Mouse (Mus musculus) stomach, embryonic 14.5 days (tissue): ENCODE measurements at regions not wholly inside any gene's neighbourhood (a gene's known extent, or its start where the extent isn't known, plus 50 kb on each side); places are given as distances from the start of the nearest gene placed in this dataset.
"Not testable (repeated sequence)": the region's sequence is repeated elsewhere in the genome, so short reads cannot be mapped to it uniquely, and the experiment has no call there.

ENCODE experiments used
- ATAC-seq: fragments of 200-750 bp; cut with Nextera tagmentation; 2 replicates; pipeline ENCODE4 v1.8.0; 2017; ENCODE audit warnings: low read depth, moderate TSS enrichment; ENCODE audit not compliant: insufficient number of reproducible peaks, insufficient read depth, low FRiP score
- H3K27ac ChIP-seq: fragments of 300-500 bp; sonication (generic); 2 replicates; pipeline ENCODE4 v1.5.1; 2014; ENCODE audit warnings: mild to moderate bottlenecking, low read length, moderate library complexity, mixed read lengths
- H3K27me3 ChIP-seq: fragments of 300-500 bp; sonication (generic); 2 replicates; pipeline ENCODE4 v1.6.1; 2014; ENCODE audit warnings: low read length, control low read depth, mixed read lengths; ENCODE audit not compliant: control insufficient read depth, insufficient read depth
- H3K36me3 ChIP-seq: fragments of 300-500 bp; sonication (generic); 2 replicates; pipeline ENCODE4 v1.6.1; 2014; ENCODE audit warnings: mild to moderate bottlenecking, control low read depth, low read length, moderate library complexity, mixed read lengths; ENCODE audit not compliant: control insufficient read depth, insufficient read depth
- H3K4me1 ChIP-seq: fragments of 300-500 bp; sonication (generic); 2 replicates; pipeline ENCODE4 v1.6.1; 2014; ENCODE audit warnings: low read length, control low read depth, mixed read lengths; ENCODE audit not compliant: control insufficient read depth, insufficient read depth
- H3K4me2 ChIP-seq: fragments of 300-500 bp; sonication (generic); replicated peaks from 2 replicates; pipeline ENCODE4 v1.6.1; 2014; ENCODE audit warnings: low read depth, low read length, control low read depth
- H3K4me3 ChIP-seq: fragments of 300-500 bp; sonication (generic); 2 replicates; pipeline ENCODE4 v1.5.1; 2014; ENCODE audit warnings: low read depth, low read length, control low read depth
- H3K9ac ChIP-seq: fragments of 300-500 bp; sonication (generic); replicated peaks from 2 replicates; pipeline ENCODE4 v1.6.1; 2014; ENCODE audit warnings: low read depth, mild to moderate bottlenecking, control low read depth, low read length, moderate library complexity, mixed read lengths
- H3K9me3 ChIP-seq: fragments of 300-500 bp; sonication (generic); 2 replicates; pipeline ENCODE4 v1.6.1; 2016; ENCODE audit warnings: low read depth, low read length, control low read depth; ENCODE audit not compliant: control insufficient read depth
- WGBS: fragments of 180-500 bp; shearing (Covaris S2); extraction: QIAGEN DNeasy Blood & Tissue Kit; methylation state at CpG from one replicate; pipeline ENCODE4 v1.1.7; 2014; 5-methylcytosine and 5-hydroxymethylcytosine counted together

- ATAC-seq, result no peak
- Histone ChIP-seq H3K27ac (no peak overlapping the region), H3K4me2 (no peak overlapping the region), H3K9me3 (no peaks in the 10 kb centered on the region), H3K4me3 (no peak overlapping the region), H3K9ac (no peak overlapping the region), H3K36me3 (no peaks in the 10 kb centered on the region), H3K27me3 (no peaks in the 10 kb centered on the region), H3K4me1 (no peaks in the 10 kb centered on the region)
- 20% methylated on average over 9 of the region's 9 CpGs for WGBS
Measured at GRCm38 (mm10) chr15:8842129-8842528, 125.6 kb upstream of the Ranbp3l start.

- Histone ChIP-seq H3K27me3 (no peaks in the 10 kb centered on the region), H3K9me3 (no peaks in the 10 kb centered on the region), H3K4me1 (no peaks in the 10 kb centered on the region), H3K27ac (no peak overlapping the region), H3K9ac (no peak overlapping the region), H3K4me2 (no peak overlapping the region), H3K4me3 (no peak overlapping the region), H3K36me3 (no peaks in the 10 kb centered on the region)
- WGBS, result 100% methylated on average over 1 of the region's 1 CpGs
- ATAC-seq, result no peak
Measured at GRCm38 (mm10) chr15:8839462-8839861, 128.3 kb upstream of the Ranbp3l start.

- Histone ChIP-seq H3K4me1 (no peaks in the 10 kb centered on the region), H3K9ac (no peak overlapping the region), H3K4me3 (no peak overlapping the region), H3K27ac (no peak overlapping the region), H3K36me3 (no peaks in the 10 kb centered on the region), H3K9me3 (no peaks in the 10 kb centered on the region), H3K27me3 (no peaks in the 10 kb centered on the region), H3K4me2 (no peak overlapping the region)
- ATAC-seq, result no peak
- 77% methylated on average over 4 of the region's 4 CpGs for WGBS
Measured at GRCm38 (mm10) chr15:8834151-8834550, 123.6 kb upstream of the Slc1a3 start.

- Histone ChIP-seq H3K27me3 (no peaks in the 10 kb centered on the region), H3K36me3 (no peaks in the 10 kb centered on the region), H3K9me3 (no peaks in the 10 kb centered on the region), H3K9ac (no peak overlapping the region), H3K4me1 (no peaks in the 10 kb centered on the region), H3K4me2 (no peak overlapping the region), H3K4me3 (no peak overlapping the region), H3K27ac (no peak overlapping the region)
- 53% methylated on average over 1 of the region's 1 CpGs for WGBS
- ATAC-seq, result no peak
Measured at GRCm38 (mm10) chr15:8832970-8833369, 122.4 kb upstream of the Slc1a3 start.

- Histone ChIP-seq H3K9ac (no peak overlapping the region), H3K27me3 (no peaks in the 10 kb centered on the region), H3K36me3 (no peaks in the 10 kb centered on the region), H3K9me3 (no peaks in the 10 kb centered on the region), H3K4me3 (no peak overlapping the region), H3K4me2 (no peak overlapping the region), H3K27ac (no peak overlapping the region), H3K4me1 (no peaks in the 10 kb centered on the region)
- WGBS, result 55% methylated on average over 13 of the region's 13 CpGs
- no peak for ATAC-seq
Measured at GRCm38 (mm10) chr15:8831720-8832620, 121.4 kb upstream of the Slc1a3 start.

- Histone ChIP-seq H3K9ac (no peak overlapping the region), H3K4me1 (no peaks in the 10 kb centered on the region), H3K4me2 (no peak overlapping the region), H3K27ac (no peak overlapping the region), H3K36me3 (no peaks in the 10 kb centered on the region), H3K9me3 (no peaks in the 10 kb centered on the region), H3K27me3 (no peaks in the 10 kb centered on the region), H3K4me3 (no peak overlapping the region)
- ATAC-seq, result no peak
- 78% methylated on average over 6 of the region's 6 CpGs for WGBS
Measured at GRCm38 (mm10) chr15:8824861-8825260, 114.3 kb upstream of the Slc1a3 start.

- H3K9me3 ChIP-seq, H3K9ac ChIP-seq, H3K4me3 ChIP-seq, H3K4me1 ChIP-seq, H3K27ac ChIP-seq, H3K27me3 ChIP-seq, H3K36me3 ChIP-seq, ATAC-seq, H3K4me2 ChIP-seq: not testable (repeated sequence)
- WGBS, result 93% methylated on average over 1 of the region's 8 CpGs
Measured at GRCm38 (mm10) chr15:8822795-8823194, 112.2 kb upstream of the Slc1a3 start.

- no peaks in the 10 kb centered on the region for H3K27me3 ChIP-seq
- H3K36me3 ChIP-seq, result no peaks in the 10 kb centered on the region
- no peak for ATAC-seq
- 84% methylated on average over 8 of the region's 8 CpGs for WGBS
- no peaks in the 10 kb centered on the region; the same call in 1 of the 2 replicates for H3K4me1 ChIP-seq
- H3K9ac ChIP-seq, result no peak overlapping the region
- no peaks in the 10 kb centered on the region for H3K9me3 ChIP-seq
- H3K4me2 ChIP-seq, result no peak overlapping the region
- peak overlapping the region; percentile 10; the same call in 1 of the 2 replicates for H3K27ac ChIP-seq
- H3K4me3 ChIP-seq, result no peak overlapping the region
Measured at GRCm38 (mm10) chr15:8817542-8817941, 107.0 kb upstream of the Slc1a3 start.
